Mouse (Mus musculus): ENCODE results near the gene Tarbp1. TPM values are rescaled to one million over a fixed set of nuclear protein-coding genes. Genes with fewer than 3 reads are reported as not detected.
"Not testable (repeated sequence)": the region's sequence is repeated elsewhere in the genome, so short reads cannot be mapped to it uniquely, and the experiment has no call there.

Tarbp1 gene
- total RNA-seq, 1 experiment = 9.5 TPM

DNA sequence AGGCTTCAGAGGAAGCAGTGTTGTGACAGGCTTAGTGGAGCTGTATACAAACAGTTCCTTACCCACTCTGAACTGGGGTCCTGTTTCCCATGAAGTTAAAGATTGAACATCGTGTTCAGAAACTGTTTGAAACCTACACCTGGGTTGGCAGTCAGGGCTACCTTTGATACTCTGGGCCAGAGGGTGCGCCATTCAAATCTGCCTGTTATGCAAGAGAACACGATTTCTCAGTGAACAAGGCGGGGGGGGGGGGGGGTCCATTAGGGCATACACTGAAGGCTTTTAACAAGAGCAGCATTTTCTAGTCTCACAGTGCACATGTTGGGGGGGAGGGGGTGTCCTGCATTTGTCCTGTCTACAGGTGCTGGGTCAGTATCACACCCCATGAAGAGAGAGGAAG is 50.7 kb downstream of the Tarbp1 start:
- TF ChIP-seq MAFK (IDR thresholded peaks at IDR 0.05; ENCODE audit: insufficient read depth, low read depth, low read length) (no peak), ZC3H11A (IDR thresholded peaks at IDR 0.05; ENCODE audit: borderline replicate concordance, low read depth, low read length) (no peak), ZNF384 (IDR thresholded peaks at IDR 0.05; ENCODE audit: low read depth, low read length) (no peak)
- peaks cover 2% of the 10 kb centered on the region in 2 experiments; a peak in 1 of 4 replicates for H3K4me1 ChIP-seq (ENCODE audit: control insufficient read depth in 2 of 2, insufficient read depth in 2 of 2, low read length in 2 of 2, poor library complexity in 1 of 2)
- DNase-seq (ENCODE audit: low read depth, low spot score) = no peak
- H3K36me3 ChIP-seq (ENCODE audit: control insufficient read depth, insufficient read depth, low read length, poor library complexity, severe bottlenecking) = peaks cover 28% of the 10 kb centered on the region
- H3K27ac ChIP-seq (ENCODE audit: insufficient read depth, low read depth, low read length, poor library complexity, severe bottlenecking) = no peak overlapping the region
- H3K9ac ChIP-seq (ENCODE audit: insufficient read depth, low read depth, low read length, poor library complexity, severe bottlenecking) = no peak overlapping the region
- in situ Hi-C loops (cut with MboI; ENCODE audit: low sequenced_read_pairs in 2 of 2, unreplicated experiment in 2 of 2) = no loop called here
- no peaks in the 10 kb centered on the region for H3K9me3 ChIP-seq (ENCODE audit: control insufficient read depth, insufficient read depth, low read depth, low read length)
- no peak overlapping the region for H3K4me3 ChIP-seq (ENCODE audit: insufficient read depth in 1 of 2, low read depth in 1 of 2, low read length in 2 of 2, poor library complexity in 1 of 2, severe bottlenecking in 1 of 2)

DNA sequence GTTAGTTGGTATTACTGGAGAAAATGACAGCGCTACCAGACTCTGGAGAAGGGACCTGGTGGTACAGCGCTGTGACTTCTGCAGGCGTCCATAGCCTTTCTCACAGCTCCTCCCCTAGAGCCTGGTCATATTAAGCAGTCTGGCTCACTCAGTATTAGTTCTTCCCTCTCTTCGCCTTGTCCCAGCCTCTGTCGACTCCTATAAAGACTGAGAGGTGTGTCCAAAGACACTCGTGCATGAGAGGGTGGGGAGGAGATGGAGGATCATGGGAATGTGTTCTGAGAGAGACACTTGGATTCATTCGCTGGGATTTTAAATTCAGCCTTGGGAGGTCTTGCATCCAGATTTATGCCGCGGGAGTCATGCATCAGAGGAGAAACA is 52.0 kb downstream of the Tarbp1 start:
- no peak for DNase-seq (ENCODE audit: low read depth, low spot score)

DNA sequence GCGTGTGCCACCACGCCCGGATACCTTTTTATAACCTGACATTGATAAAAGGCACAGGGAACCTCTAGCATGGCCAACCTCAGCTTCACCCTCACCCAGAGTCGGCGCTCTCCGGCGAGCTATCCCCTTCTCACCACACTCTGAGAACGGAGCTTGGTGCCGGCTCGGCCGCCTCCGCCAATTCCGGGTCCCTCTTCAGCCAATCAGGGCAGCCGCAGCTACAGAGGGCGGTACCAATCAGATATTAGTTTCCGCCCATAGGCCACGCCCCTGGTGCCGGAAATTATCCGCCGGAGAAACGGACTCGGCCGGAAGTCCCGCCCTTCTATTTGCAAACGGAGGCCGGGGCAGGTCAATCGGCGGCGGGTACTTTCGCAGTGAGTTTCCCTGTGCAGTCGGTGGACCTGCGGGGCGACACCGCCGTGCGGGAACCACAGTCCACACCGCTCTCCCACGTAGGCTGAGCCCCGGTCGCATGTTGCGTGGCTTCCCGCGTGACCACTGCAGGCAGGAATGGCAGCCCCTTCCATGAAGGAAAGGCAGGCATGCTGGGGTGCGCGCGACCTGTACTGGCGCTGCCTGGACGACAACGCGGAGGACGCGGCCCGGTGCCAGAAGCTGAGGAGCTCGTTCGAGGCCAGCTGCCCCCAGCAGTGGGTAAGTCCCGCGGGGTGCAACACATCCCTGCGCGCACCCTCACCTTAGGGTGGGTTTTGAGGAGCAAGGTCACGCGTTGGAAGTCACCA is 52.5 kb downstream of the Tarbp1 start, which contains the start of gene Coa6:
Coa6 (plus strand) TSS at position 342 of the 746 bp plus-strand sequence.
- in situ Hi-C loops (cut with MboI; ENCODE audit: low sequenced_read_pairs in 2 of 2, unreplicated experiment in 2 of 2) = no loop called here
- Histone ChIP-seq H3K9me3 (ENCODE audit: control insufficient read depth, insufficient read depth, low read depth, low read length) (no peaks in the 10 kb centered on the region), H3K36me3 (ENCODE audit: control insufficient read depth, insufficient read depth, low read length, poor library complexity, severe bottlenecking) (peaks cover 14% of the 10 kb centered on the region), H3K9ac (ENCODE audit: insufficient read depth, low read depth, low read length, poor library complexity, severe bottlenecking) (peak within 1 kb of the TSS; percentile 91), H3K4me3 (ENCODE audit: insufficient read depth in 1 of 2, low read depth in 1 of 2, low read length in 2 of 2, poor library complexity in 1 of 2, severe bottlenecking in 1 of 2) (peak within 1 kb of the TSS; percentile 93 to 96), H3K27ac (ENCODE audit: insufficient read depth, low read depth, low read length, poor library complexity, severe bottlenecking) (no peak within 1 kb of the TSS), H3K4me1 (ENCODE audit: control insufficient read depth in 2 of 2, insufficient read depth in 2 of 2, low read length in 2 of 2, poor library complexity in 1 of 2) (peaks cover 2% of the 10 kb centered on the region in 2 experiments; a peak in 1 of 4 replicates)
- DNase-seq (ENCODE audit: low read depth, low spot score) = peak; percentile 96
- TF ChIP-seq ZNF384 (IDR thresholded peaks at IDR 0.05; ENCODE audit: low read depth, low read length) = no peak
- no peak for TF ChIP-seq HCFC1 (IDR thresholded peaks at IDR 0.05; ENCODE audit: borderline replicate concordance, insufficient read depth, low read length)

More for the DNA sequence above, 52.0 kb downstream of the Tarbp1 start:
- H3K27ac ChIP-seq (ENCODE audit: insufficient read depth, low read depth, low read length, poor library complexity, severe bottlenecking) = no peak overlapping the region
- peak overlapping the region; percentile 91 for H3K9ac ChIP-seq (ENCODE audit: insufficient read depth, low read depth, low read length, poor library complexity, severe bottlenecking)
- peaks cover 19% of the 10 kb centered on the region for H3K36me3 ChIP-seq (ENCODE audit: control insufficient read depth, insufficient read depth, low read length, poor library complexity, severe bottlenecking)
- in situ Hi-C loops (cut with MboI; ENCODE audit: low sequenced_read_pairs in 2 of 2, unreplicated experiment in 2 of 2) = no loop called here
- no peaks in the 10 kb centered on the region for H3K9me3 ChIP-seq (ENCODE audit: control insufficient read depth, insufficient read depth, low read depth, low read length)
- H3K4me3 ChIP-seq (ENCODE audit: insufficient read depth in 1 of 2, low read depth in 1 of 2, low read length in 2 of 2, poor library complexity in 1 of 2, severe bottlenecking in 1 of 2) = peak overlapping the region; percentile 93 to 96
- no peak for TF ChIP-seq ZC3H11A (IDR thresholded peaks at IDR 0.05; ENCODE audit: borderline replicate concordance, low read depth, low read length)
- peaks cover 2% of the 10 kb centered on the region in 2 experiments; a peak in 1 of 4 replicates for H3K4me1 ChIP-seq (ENCODE audit: control insufficient read depth in 2 of 2, insufficient read depth in 2 of 2, low read length in 2 of 2, poor library complexity in 1 of 2)

DNA sequence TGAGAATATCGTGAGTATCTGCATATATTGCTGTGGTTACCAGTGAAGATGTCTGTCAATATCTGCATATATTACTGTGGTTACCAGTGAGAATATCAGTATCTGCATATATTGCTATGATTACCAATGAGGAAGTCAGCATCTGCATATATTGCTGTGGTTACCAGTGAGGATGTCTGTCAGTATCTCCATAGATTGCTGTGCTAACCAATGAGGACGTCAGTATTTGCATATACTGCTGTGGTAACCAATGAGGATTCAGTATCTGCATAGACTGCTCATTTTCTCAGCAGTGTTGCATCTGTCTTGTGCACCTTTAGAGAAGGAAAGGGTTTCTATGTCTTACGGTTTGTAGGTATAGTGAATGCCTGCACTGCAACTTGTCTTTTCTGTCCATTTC is 54.0 kb downstream of the Tarbp1 start:
- H3K9me3 ChIP-seq (ENCODE audit: control insufficient read depth, insufficient read depth, low read depth, low read length) = no peaks in the 10 kb centered on the region
- H3K4me1 ChIP-seq (ENCODE audit: control insufficient read depth in 2 of 2, insufficient read depth in 2 of 2, low read length in 2 of 2, poor library complexity in 1 of 2) = peaks cover 2% of the 10 kb centered on the region in 2 experiments; a peak in 1 of 4 replicates
- in situ Hi-C loops (cut with MboI; ENCODE audit: low sequenced_read_pairs in 2 of 2, unreplicated experiment in 2 of 2) = no loop called here
- H3K9ac ChIP-seq (ENCODE audit: insufficient read depth, low read depth, low read length, poor library complexity, severe bottlenecking) = no peak overlapping the region
- H3K27ac ChIP-seq (ENCODE audit: insufficient read depth, low read depth, low read length, poor library complexity, severe bottlenecking) = no peak overlapping the region
- no peak overlapping the region for H3K4me3 ChIP-seq (ENCODE audit: insufficient read depth in 1 of 2, low read depth in 1 of 2, low read length in 2 of 2, poor library complexity in 1 of 2, severe bottlenecking in 1 of 2)
- no peak for DNase-seq (ENCODE audit: low read depth, low spot score)
- H3K36me3 ChIP-seq (ENCODE audit: control insufficient read depth, insufficient read depth, low read length, poor library complexity, severe bottlenecking) = peaks cover 3% of the 10 kb centered on the region
- TF ChIP-seq HCFC1 (IDR thresholded peaks at IDR 0.05; ENCODE audit: borderline replicate concordance, insufficient read depth, low read length) (no peak), MAFK (IDR thresholded peaks at IDR 0.05; ENCODE audit: insufficient read depth, low read depth, low read length) (no peak), CHD2 (IDR thresholded peaks at IDR 0.05; ENCODE audit: low read depth, low read length) (no peak), ZNF384 (IDR thresholded peaks at IDR 0.05; ENCODE audit: low read depth, low read length) (no peak), ZC3H11A (IDR thresholded peaks at IDR 0.05; ENCODE audit: borderline replicate concordance, low read depth, low read length) (no peak)

DNA sequence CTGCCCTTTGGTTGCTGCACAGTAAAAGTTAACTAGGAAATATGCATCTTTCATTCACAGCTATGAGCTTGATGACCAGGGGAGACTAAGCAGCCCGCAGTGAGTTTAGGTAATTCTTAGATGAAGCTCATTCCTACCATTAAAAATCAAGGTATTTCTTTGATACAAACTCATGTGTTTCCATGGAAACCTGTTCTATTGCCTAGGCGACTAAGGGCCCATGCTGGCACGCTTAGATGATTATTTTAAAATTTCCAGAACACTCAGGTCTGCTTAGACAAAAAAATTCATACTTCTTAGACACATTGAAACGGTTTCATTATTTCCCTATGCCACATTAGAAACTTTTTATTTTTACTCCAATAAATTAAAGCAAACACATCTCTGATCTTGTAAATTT is 69.8 kb downstream of the Tarbp1 start:
- Histone ChIP-seq H3K9me3 (ENCODE audit: control insufficient read depth, insufficient read depth, low read depth, low read length) (no peaks in the 10 kb centered on the region), H3K4me1 (ENCODE audit: control insufficient read depth in 2 of 2, insufficient read depth in 2 of 2, low read length in 2 of 2, poor library complexity in 1 of 2) (peaks cover 0 to 2% of the 10 kb centered on the region in 2 experiments; a peak in 1 of 4 replicates), H3K36me3 (ENCODE audit: control insufficient read depth, insufficient read depth, low read length, poor library complexity, severe bottlenecking) (no peaks in the 10 kb centered on the region), H3K27ac (ENCODE audit: insufficient read depth, low read depth, low read length, poor library complexity, severe bottlenecking) (no peak overlapping the region), H3K9ac (ENCODE audit: insufficient read depth, low read depth, low read length, poor library complexity, severe bottlenecking) (no peak overlapping the region), H3K4me3 (ENCODE audit: insufficient read depth in 1 of 2, low read depth in 1 of 2, low read length in 2 of 2, poor library complexity in 1 of 2, severe bottlenecking in 1 of 2) (no peak overlapping the region)
- TF ChIP-seq HCFC1 (IDR thresholded peaks at IDR 0.05; ENCODE audit: borderline replicate concordance, insufficient read depth, low read length) = no peak
- no peak for TF ChIP-seq ZC3H11A (IDR thresholded peaks at IDR 0.05; ENCODE audit: borderline replicate concordance, low read depth, low read length)
- TF ChIP-seq CHD2 (IDR thresholded peaks at IDR 0.05; ENCODE audit: low read depth, low read length) = no peak
- no peak for TF ChIP-seq ZNF384 (IDR thresholded peaks at IDR 0.05; ENCODE audit: low read depth, low read length)
- no peak for TF ChIP-seq MAFK (IDR thresholded peaks at IDR 0.05; ENCODE audit: insufficient read depth, low read depth, low read length)
- in situ Hi-C loops (cut with MboI; ENCODE audit: low sequenced_read_pairs in 2 of 2, unreplicated experiment in 2 of 2) = no loop called here
- DNase-seq (ENCODE audit: low read depth, low spot score) = no peak

DNA sequence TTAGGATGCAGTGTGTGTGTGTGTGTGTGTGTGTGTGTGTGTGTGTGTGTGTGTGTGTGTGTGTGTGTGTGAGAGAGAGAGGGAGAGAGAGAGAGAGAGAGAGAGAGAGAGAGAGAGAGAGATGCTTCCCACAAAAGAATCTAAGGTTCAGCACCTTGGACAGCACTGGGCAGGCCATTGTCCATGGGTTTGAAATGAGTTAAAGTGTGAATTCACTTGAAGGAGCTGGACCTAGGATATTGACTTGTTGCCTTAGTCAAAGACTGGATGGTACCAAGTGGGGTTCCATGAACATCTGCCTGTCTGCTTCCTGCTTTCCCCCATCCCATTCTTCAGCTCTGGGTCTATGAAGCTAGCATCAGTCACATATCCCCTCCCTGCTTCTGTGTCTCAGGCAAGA is 70.3 kb downstream of the Tarbp1 start:
- H3K4me1 ChIP-seq (ENCODE audit: control insufficient read depth in 2 of 2, insufficient read depth in 2 of 2, low read length in 2 of 2, poor library complexity in 1 of 2); H3K27ac ChIP-seq (ENCODE audit: insufficient read depth, low read depth, low read length, poor library complexity, severe bottlenecking); H3K9ac ChIP-seq (ENCODE audit: insufficient read depth, low read depth, low read length, poor library complexity, severe bottlenecking); DNase-seq (ENCODE audit: low read depth, low spot score); H3K36me3 ChIP-seq (ENCODE audit: control insufficient read depth, insufficient read depth, low read length, poor library complexity, severe bottlenecking); H3K4me3 ChIP-seq (ENCODE audit: insufficient read depth in 1 of 2, low read depth in 1 of 2, low read length in 2 of 2, poor library complexity in 1 of 2, severe bottlenecking in 1 of 2); in situ Hi-C loops (cut with MboI; ENCODE audit: low sequenced_read_pairs in 2 of 2, unreplicated experiment in 2 of 2); H3K9me3 ChIP-seq (ENCODE audit: control insufficient read depth, insufficient read depth, low read depth, low read length): not testable (repeated sequence)
